Mouse (Mus musculus) MEL (cell line): ENCODE measurements around the gene Apod. TPM values are rescaled to one million over a fixed set of nuclear protein-coding genes. Genes with fewer than 3 reads are reported as not detected.

Experiments used
- DNase-seq: peaks from one replicate; pipeline ENCODE4 v3.0.0; 2011; ENCODE audit warnings: low read depth, low spot score
- H3K27ac ChIP-seq: 2 replicates; pipeline ENCODE4 v1.5.1; 2012; ENCODE audit warnings: low read depth, mild to moderate bottlenecking, control low read depth, low read length, moderate library complexity; ENCODE audit not compliant: control insufficient read depth
- H3K27me3 ChIP-seq, 2 experiments: fragments of 150-350 bp in 1 of 2; sonication (generic) in 1 of 2; 2 replicates each; pipeline ENCODE4 v1.6.1; 2012; ENCODE audit warnings: low read length in 2 of 2, mild to moderate bottlenecking in 2 of 2, improper control_type of control experiment in 1 of 2, moderate library complexity in 1 of 2; ENCODE audit not compliant: insufficient read depth in 2 of 2, control insufficient read depth in 1 of 2
- H3K36me3 ChIP-seq, 2 experiments: 2 replicates each; pipeline ENCODE4 v1.6.1; 2012 to 2014; ENCODE audit warnings: low read length in 2 of 2, improper control_type of control experiment in 1 of 2, inconsistent platforms in 1 of 2, mild to moderate bottlenecking in 1 of 2; ENCODE audit not compliant: insufficient read depth in 2 of 2, control insufficient read depth in 1 of 2
- H3K4me1 ChIP-seq, 2 experiments: fragments of 150-350 bp in 1 of 2; sonication (generic) in 1 of 2; 2 replicates each; pipeline ENCODE4 v1.6.1; 2012; ENCODE audit warnings: low read length in 2 of 2, improper control_type of control experiment in 1 of 2, mild to moderate bottlenecking in 1 of 2; ENCODE audit not compliant: insufficient read depth in 2 of 2, control insufficient read depth in 1 of 2
- H3K4me3 ChIP-seq, 2 experiments: fragments of 150-350 bp in 1 of 2; sonication (generic) in 1 of 2; 2 replicates each; pipeline ENCODE4 v1.5.1; 2012; ENCODE audit warnings: low read depth in 2 of 2, low read length in 2 of 2, mild to moderate bottlenecking in 2 of 2, moderate library complexity in 2 of 2, control low read depth in 1 of 2, improper control_type of control experiment in 1 of 2; ENCODE audit not compliant: control insufficient read depth in 1 of 2, insufficient read depth in 1 of 2
- H3K79me2 ChIP-seq: 2 replicates; pipeline ENCODE4 v1.6.1; 2012; ENCODE audit warnings: mild to moderate bottlenecking, low read length, moderate library complexity; ENCODE audit not compliant: control insufficient read depth, poor library complexity, insufficient read depth
- H3K9ac ChIP-seq: 2 replicates; pipeline ENCODE4 v1.6.1; 2012; ENCODE audit warnings: low read depth, mild to moderate bottlenecking, control low read depth, low read length, moderate library complexity; ENCODE audit not compliant: control insufficient read depth, poor library complexity, severe bottlenecking
- H3K9me3 ChIP-seq: fragments of 150-350 bp; sonication (generic); replicated peaks from 2 replicates; pipeline ENCODE4 v1.6.1; 2012; ENCODE audit warnings: mild to moderate bottlenecking, low read length, improper control_type of control experiment, moderate library complexity; ENCODE audit not compliant: insufficient read depth
- ETS1 ChIP-seq: IDR thresholded peaks from 2 replicates; pipeline ENCODE4 v1.6.1; 2012; ENCODE audit warnings: low read depth, mild to moderate bottlenecking, inconsistent platforms, low read length, improper control_type of control experiment, moderate library complexity
- KAT2A ChIP-seq: conservative IDR thresholded peaks from 2 replicates; pipeline ENCODE4 v1.6.1; 2012; ENCODE audit warnings: low read depth, low read length, improper control_type of control experiment, inconsistent platforms
- MAFK ChIP-seq: IDR thresholded peaks from 2 replicates; pipeline ENCODE4 v1.6.1; 2011; ENCODE audit warnings: low read depth, mild to moderate bottlenecking, low read length, improper control_type of control experiment, borderline replicate concordance
- MEF2A ChIP-seq: IDR thresholded peaks from 2 replicates; pipeline ENCODE4 v1.6.1; 2014; ENCODE audit warnings: low read depth, mild to moderate bottlenecking, inconsistent platforms, low read length, improper control_type of control experiment; ENCODE audit not compliant: poor library complexity, insufficient replicate concordance, severe bottlenecking; ENCODE audit errors: extremely low read depth
- NELFE ChIP-seq: IDR thresholded peaks from 2 replicates; pipeline ENCODE4 v1.6.1; 2011; ENCODE audit warnings: low read depth, low read length, improper control_type of control experiment
- NRF1 ChIP-seq: IDR thresholded peaks from 2 replicates; pipeline ENCODE4 v1.6.1; 2014; ENCODE audit warnings: low read depth, mild to moderate bottlenecking, inconsistent platforms, low read length, improper control_type of control experiment, moderate library complexity; ENCODE audit not compliant: poor library complexity, insufficient read depth, severe bottlenecking
- POLR2A ChIP-seq, 2 experiments: IDR thresholded peaks; 2 replicates each; pipeline ENCODE4 v1.6.1; 2011 to 2012; ENCODE audit warnings: low read length in 2 of 2, mild to moderate bottlenecking in 2 of 2, control low read depth in 1 of 2, improper control_type of control experiment in 1 of 2, low read depth in 1 of 2, moderate library complexity in 1 of 2; ENCODE audit not compliant: control insufficient read depth in 1 of 2, insufficient read depth in 1 of 2, poor library complexity in 1 of 2
- RAD21 ChIP-seq: IDR thresholded peaks from 2 replicates; pipeline ENCODE4 v1.6.1; 2011; ENCODE audit warnings: mild to moderate bottlenecking, low read depth, low read length, improper control_type of control experiment
- RCOR1 ChIP-seq: IDR thresholded peaks from 2 replicates; pipeline ENCODE4 v1.6.1; 2012; ENCODE audit warnings: low read depth, mild to moderate bottlenecking, inconsistent platforms, low read length, improper control_type of control experiment
- TAL1 ChIP-seq: IDR thresholded peaks from 2 replicates; pipeline ENCODE4 v1.6.1; 2012; ENCODE audit warnings: mild to moderate bottlenecking, inconsistent platforms, low read length, moderate library complexity, mixed read lengths
- TBP ChIP-seq: IDR thresholded peaks from 2 replicates; pipeline ENCODE4 v1.8.0; 2011; ENCODE audit warnings: low read depth, low read length, improper control_type of control experiment
- USF2 ChIP-seq, 2 experiments: IDR thresholded peaks; 2 replicates each; pipeline ENCODE4 v1.6.1; 2011 to 2012; ENCODE audit warnings: improper control_type of control experiment in 2 of 2, low read length in 2 of 2, borderline replicate concordance in 1 of 2, inconsistent platforms in 1 of 2, low read depth in 1 of 2, mild to moderate bottlenecking in 1 of 2; ENCODE audit not compliant: insufficient read depth in 1 of 2
- ZMIZ1 ChIP-seq: IDR thresholded peaks from 2 replicates; pipeline ENCODE4 v1.6.1; 2012; ENCODE audit warnings: low read depth, mild to moderate bottlenecking, inconsistent platforms, low read length, improper control_type of control experiment, moderate library complexity
- polyA plus RNA-seq, 2 experiments: library from polyadenylated mRNA; stranded (reverse) in 1 of 2; unstranded in 1 of 2; fragments of >175 nt in 1 of 2; fragments of >200 nt in 1 of 2; gene quantifications; 2 replicates each; pipeline versions ENCODE4 v1.2.1 to v1.2.4; 2012; ENCODE audit warnings: low replicate concordance in 2 of 2, low read depth in 1 of 2; ENCODE audit not compliant: insufficient read length in 2 of 2, insufficient read depth in 1 of 2, missing spikeins in 1 of 2
- total RNA-seq: library from RNA; depleted of rRNA; stranded (reverse); fragments of 300-350 nt; gene quantifications from 2 replicates; pipeline ENCODE4 v1.2.3, GENCODE M21; 2012; rRNA removed

Gene Apod
- total and polyA plus RNA-seq, 3 experiments: not detected

GRCm38 (mm10) chr16:31247442-31247841, 67.2 kb downstream of the Apod start:
- Histone ChIP-seq H3K27ac (no peak overlapping the region), H3K9me3 (no peaks in the 10 kb centered on the region), H3K4me3 (no peak overlapping the region), H3K36me3 (peaks cover 0 to 5% of the 10 kb centered on the region in 2 experiments; a peak in 2 of 4 replicates), H3K9ac (no peak overlapping the region), H3K4me1 (peaks cover 0 to 4% of the 10 kb centered on the region in 2 experiments; a peak in 1 of 4 replicates), H3K79me2 (no peaks in the 10 kb centered on the region), H3K27me3 (no peaks in the 10 kb centered on the region)
- TF ChIP-seq KAT2A: no peak
- no peak for TF ChIP-seq USF2 (IDR thresholded peaks at IDR 0.05; ENCODE audit: borderline replicate concordance in 1 of 2, insufficient read depth in 1 of 2, low read depth in 1 of 2, low read length in 2 of 2)
- TF ChIP-seq NRF1: no peak
- TF ChIP-seq ETS1: no peak
- TF ChIP-seq ZMIZ1: no peak
- TF ChIP-seq MAFK: no peak
- no peak for TF ChIP-seq POLR2A (IDR thresholded peaks at IDR 0.05; ENCODE audit: control insufficient read depth in 1 of 2, insufficient read depth in 1 of 2, low read depth in 1 of 2, low read length in 2 of 2, poor library complexity in 1 of 2)
- TF ChIP-seq TBP: no peak
- TF ChIP-seq RCOR1: no peak
- TF ChIP-seq RAD21: no peak
- TF ChIP-seq MEF2A: no peak
- no peak for TF ChIP-seq NELFE
- no peak for TF ChIP-seq TAL1
- DNase-seq: no peak

Other genes starting within 250 kb of the Apod start
- 12.8 and 12.9 TPM in 2 replicates for gene Xxylt1, start 233.4 kb downstream of the Apod start, total RNA-seq
- gene Xxylt1, start 233.4 kb downstream of the Apod start, polyA plus RNA-seq: 100 to 1,000 TPM in 1 of 2 experiments, 10 to 100 TPM in 1; 26.6 to 164 TPM
- 19.1 and 23.9 TPM in 2 replicates for gene Acap2, start 113.6 kb downstream of the Apod start, total RNA-seq
- gene Acap2, start 113.6 kb downstream of the Apod start, polyA plus RNA-seq: 10 to 100 TPM in 1 of 2 experiments, not detected in 1; 17.2 TPM
- 31.2 and 33.8 TPM in 2 replicates for gene Ppp1r2, start 39.5 kb downstream of the Apod start, total RNA-seq
- 10 to 100 TPM in 1 of 2 experiments, not detected in 1; 36.2 TPM for gene Ppp1r2, start 39.5 kb downstream of the Apod start, polyA plus RNA-seq
- gene Bdh1, start 107.5 kb upstream of the Apod start, total RNA-seq: 67.5 and 73.4 TPM in 2 replicates
- gene Bdh1, start 107.5 kb upstream of the Apod start, polyA plus RNA-seq: 100 to 1,000 TPM in 1 of 2 experiments, not detected in 1; 187 TPM